Mouse (Mus musculus): ENCODE measurements at regions not wholly inside any gene's neighbourhood (a gene's known extent, or its start where the extent isn't known, plus 50 kb on each side); places are given as distances from the start of the nearest gene placed in this dataset.

GRCm38 (mm10) chr11:84642300-84643106, 117.2 kb upstream of the Lhx1 start:
- DNase-seq (ENCODE audit: extremely low read depth, insufficient read length, low spot score): no peak

- DNase-seq (ENCODE audit: extremely low read depth, insufficient read length, low spot score): no peak
Measured at GRCm38 (mm10) chr11:84641601-84642000, 116.3 kb upstream of the Lhx1 start.

- DNase-seq (ENCODE audit: extremely low read depth, insufficient read length, low spot score): no peak
Measured at GRCm38 (mm10) chr11:84638353-84638752, 113.0 kb upstream of the Lhx1 start.

- no peak for DNase-seq (ENCODE audit: extremely low read depth, insufficient read length, low spot score)
Measured at GRCm38 (mm10) chr11:84637268-84637667, 111.9 kb upstream of the Lhx1 start.

GRCm38 (mm10) chr11:84634990-84635389, 109.7 kb upstream of the Lhx1 start:
- no peak for DNase-seq (ENCODE audit: extremely low read depth, insufficient read length, low spot score)

GRCm38 (mm10) chr11:84633300-84633699, 108.0 kb upstream of the Lhx1 start:
- no peak for DNase-seq (ENCODE audit: extremely low read depth, insufficient read length, low spot score)

GRCm38 (mm10) chr11:84628111-84628510, 102.8 kb upstream of the Lhx1 start:
- no peak for DNase-seq (ENCODE audit: extremely low read depth, insufficient read length, low spot score)

- no peak for DNase-seq (ENCODE audit: extremely low read depth, insufficient read length, low spot score)
Measured at GRCm38 (mm10) chr11:84627685-84628084, 102.3 kb upstream of the Lhx1 start.

- no peak for DNase-seq (ENCODE audit: extremely low read depth, insufficient read length, low spot score)
Measured at GRCm38 (mm10) chr11:84627259-84627658, 101.9 kb upstream of the Lhx1 start.

GRCm38 (mm10) chr11:84624100-84624499, 98.8 kb upstream of the Lhx1 start:
- no peak for DNase-seq (ENCODE audit: extremely low read depth, insufficient read length, low spot score)

GRCm38 (mm10) chr11:84619713-84620112, 94.4 kb upstream of the Lhx1 start:
- DNase-seq (ENCODE audit: extremely low read depth, insufficient read length, low spot score): no peak

- no peak for DNase-seq (ENCODE audit: extremely low read depth, insufficient read length, low spot score)
Measured at GRCm38 (mm10) chr11:84618576-84618975, 93.2 kb upstream of the Lhx1 start.

- DNase-seq (ENCODE audit: extremely low read depth, insufficient read length, low spot score): no peak
Measured at GRCm38 (mm10) chr11:84612982-84613720, 87.8 kb upstream of the Lhx1 start.

GRCm38 (mm10) chr11:84611625-84611879, 86.2 kb upstream of the Lhx1 start:
- DNase-seq (ENCODE audit: extremely low read depth, insufficient read length, low spot score): no peak

- DNase-seq (ENCODE audit: extremely low read depth, insufficient read length, low spot score): no peak
Measured at GRCm38 (mm10) chr11:84610774-84611624, 85.7 kb upstream of the Lhx1 start.

GRCm38 (mm10) chr11:84604781-84605180, 79.4 kb upstream of the Lhx1 start:
- DNase-seq (ENCODE audit: extremely low read depth, insufficient read length, low spot score): no peak

- no peak for DNase-seq (ENCODE audit: extremely low read depth, insufficient read length, low spot score)
Measured at GRCm38 (mm10) chr11:84599267-84599841, 74.0 kb upstream of the Lhx1 start.

- DNase-seq (ENCODE audit: extremely low read depth, insufficient read length, low spot score): no peak
Measured at GRCm38 (mm10) chr11:84597572-84598295, 72.4 kb upstream of the Lhx1 start.

- no peak for DNase-seq (ENCODE audit: extremely low read depth, insufficient read length, low spot score)
Measured at GRCm38 (mm10) chr11:84592715-84593339, 67.5 kb upstream of the Lhx1 start.

GRCm38 (mm10) chr11:84587107-84587506, 61.8 kb upstream of the Lhx1 start:
- no peak for DNase-seq (ENCODE audit: extremely low read depth, insufficient read length, low spot score)
